Mouse (Mus musculus) E14TG2a.4 (cell line): ENCODE measurements at regions not wholly inside any gene's neighbourhood (a gene's known extent, or its start where the extent isn't known, plus 50 kb on each side); places are given as distances from the start of the nearest gene placed in this dataset.

ENCODE experiments used
- CTCF ChIP-seq: conservative IDR thresholded peaks from 2 replicates; pipeline ENCODE4 v1.5.1; 2014; ENCODE audit warnings: low read length
- NANOG ChIP-seq: IDR thresholded peaks from 2 replicates; pipeline ENCODE4 v1.6.1; 2014; ENCODE audit warnings: borderline replicate concordance, low read length, mixed read lengths
- POU5F1 ChIP-seq: IDR thresholded peaks from 2 replicates; pipeline ENCODE4 v1.6.1; 2014; ENCODE audit warnings: low read length, borderline replicate concordance

GRCm38 (mm10) chr1:158181296-158181695, 174.8 kb downstream of the Brinp2 start:
- TF ChIP-seq CTCF = no peak
- no peak for TF ChIP-seq POU5F1
- TF ChIP-seq NANOG = no peak
